Mouse (Mus musculus) midbrain, embryonic 10.5 days (tissue): Measurements from ENCODE around the gene Wdr24. TPM values are rescaled to one million over a fixed set of nuclear protein-coding genes. Genes with fewer than 3 reads are reported as not detected.

Source experiments
- DNase-seq: peaks from one replicate; pipeline ENCODE4 v3.0.0-alpha.2; 2017; ENCODE audit warnings: low spot score
- H3K27ac ChIP-seq: fragments of 300-500 bp; sonication (generic); replicated peaks from 2 replicates; pipeline ENCODE4 v1.5.1; 2016; ENCODE audit warnings: mild to moderate bottlenecking
- H3K27me3 ChIP-seq: fragments of 300-500 bp; sonication (generic); 2 replicates; pipeline ENCODE4 v1.6.1; 2016; ENCODE audit warnings: low read depth, mild to moderate bottlenecking; ENCODE audit not compliant: poor library complexity, severe bottlenecking
- H3K36me3 ChIP-seq: fragments of 300-500 bp; sonication (generic); 2 replicates; pipeline ENCODE4 v1.6.1; 2016; ENCODE audit warnings: mild to moderate bottlenecking, moderate library complexity
- H3K4me1 ChIP-seq: fragments of 300-500 bp; sonication (generic); 2 replicates; pipeline ENCODE4 v1.6.1; 2016
- H3K4me3 ChIP-seq: fragments of 300-500 bp; sonication (generic); 2 replicates; pipeline ENCODE4 v1.5.1; 2016; ENCODE audit warnings: mild to moderate bottlenecking, moderate library complexity
- H3K9me3 ChIP-seq: fragments of 300-500 bp; sonication (generic); replicated peaks from 2 replicates; pipeline ENCODE4 v1.6.1; 2016; ENCODE audit warnings: mild to moderate bottlenecking
- WGBS: fragments of 180-500 bp; shearing (Covaris S2); methylation state at CpG from one replicate; pipeline ENCODE4 v1.1.7; 2016; 5-methylcytosine and 5-hydroxymethylcytosine counted together
- polyA plus RNA-seq: library from polyadenylated mRNA; unstranded; fragments of >200 nt; fragmentation: Nextera tagmentation; extraction: Ambion mirVana; gene quantifications from 2 replicates; pipeline ENCODE4 v1.2.1, GENCODE M21; 2016

Wdr24 gene
- polyA plus RNA-seq, 1 experiment from 2014 or later: 31.7 TPM

DNA sequence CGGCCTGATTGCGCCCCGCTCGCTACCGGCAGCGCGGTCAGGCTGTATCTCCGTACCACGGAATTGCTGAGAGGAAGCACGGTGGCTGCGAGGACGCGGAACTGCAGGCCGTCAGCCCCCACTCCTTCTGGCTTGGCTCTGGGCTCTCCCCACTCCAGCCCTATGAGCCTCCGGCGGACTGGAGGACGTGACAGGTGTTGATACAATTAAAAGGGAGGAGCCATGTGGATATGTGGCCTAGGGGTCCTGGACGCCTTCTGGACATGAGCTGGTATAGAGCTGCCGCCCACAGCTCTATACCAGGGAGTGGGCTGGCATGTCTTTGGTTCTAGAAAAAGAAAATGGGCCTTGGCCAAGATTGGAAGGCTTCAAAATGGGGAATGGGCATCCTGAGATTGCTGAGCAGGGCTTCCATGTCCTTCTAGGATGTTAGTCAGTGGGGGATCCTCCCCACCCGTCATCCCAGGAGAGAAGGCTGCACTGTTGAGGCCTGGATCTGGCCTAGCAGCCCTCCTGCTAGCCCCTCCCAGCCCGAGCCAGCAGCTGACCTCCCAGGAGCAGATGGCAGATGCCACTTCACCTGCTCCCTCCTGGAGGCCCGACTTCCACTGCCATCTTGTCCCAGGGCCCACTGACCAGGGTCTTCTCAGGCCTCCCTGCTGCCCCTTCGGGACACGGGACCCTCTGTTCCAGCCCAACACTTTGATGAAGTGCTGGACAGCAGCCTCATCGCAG, 13.7 kb upstream of the Wdr24 start:
- H3K9me3 ChIP-seq: no peaks in the 10 kb centered on the region
- no peaks in the 10 kb centered on the region for H3K36me3 ChIP-seq
- H3K27ac ChIP-seq: peak overlapping the region; percentile 95
- H3K4me1 ChIP-seq: peaks cover 45% of the 10 kb centered on the region
- H3K27me3 ChIP-seq: peaks cover 63% of the 10 kb centered on the region
- 8% methylated on average over 25 of the region's 25 CpGs for WGBS
- peak overlapping the region; percentile 84 for H3K4me3 ChIP-seq
- no peak for DNase-seq

GRCm38 (mm10) chr17:25810890-25811289, 12.5 kb upstream of the Wdr24 start:
- peak overlapping the region; percentile 84 for H3K4me3 ChIP-seq
- WGBS: 67% methylated on average over 4 of the region's 4 CpGs
- H3K27ac ChIP-seq: no peak overlapping the region
- H3K4me1 ChIP-seq: peaks cover 45% of the 10 kb centered on the region
- no peaks in the 10 kb centered on the region for H3K36me3 ChIP-seq
- H3K27me3 ChIP-seq: peaks cover 67% of the 10 kb centered on the region
- no peak for DNase-seq
- H3K9me3 ChIP-seq: no peaks in the 10 kb centered on the region

DNA sequence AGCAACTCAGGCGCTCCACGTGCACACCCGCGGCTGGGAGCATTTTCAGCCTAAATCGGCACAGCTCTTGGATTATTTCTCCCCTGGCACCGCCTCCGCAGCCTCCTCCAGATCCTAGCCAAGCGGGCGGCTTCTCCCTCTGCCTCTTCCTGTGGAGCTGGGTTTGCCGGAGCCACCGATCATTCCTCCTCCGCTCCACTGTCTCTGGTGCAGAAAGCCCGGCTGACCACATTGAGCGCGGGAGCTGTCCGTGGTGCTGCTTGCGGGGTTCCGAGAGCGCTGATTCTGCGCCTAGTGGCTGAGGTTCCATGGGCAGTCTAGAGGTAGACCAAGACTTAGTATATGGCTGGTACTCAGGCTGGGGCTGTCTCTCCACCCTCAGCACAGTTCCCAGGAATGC, 10.0 kb upstream of the Wdr24 start:
- peak; percentile 84 for DNase-seq
- H3K27ac ChIP-seq: no peak overlapping the region
- H3K27me3 ChIP-seq: peaks cover 78% of the 10 kb centered on the region
- peaks cover 22% of the 10 kb centered on the region for H3K36me3 ChIP-seq
- H3K4me1 ChIP-seq: peaks cover 38% of the 10 kb centered on the region
- 3% methylated on average over 20 of the region's 20 CpGs for WGBS
- no peaks in the 10 kb centered on the region for H3K9me3 ChIP-seq
- peak overlapping the region; percentile 24; the same call in 1 of the 2 replicates for H3K4me3 ChIP-seq

DNA sequence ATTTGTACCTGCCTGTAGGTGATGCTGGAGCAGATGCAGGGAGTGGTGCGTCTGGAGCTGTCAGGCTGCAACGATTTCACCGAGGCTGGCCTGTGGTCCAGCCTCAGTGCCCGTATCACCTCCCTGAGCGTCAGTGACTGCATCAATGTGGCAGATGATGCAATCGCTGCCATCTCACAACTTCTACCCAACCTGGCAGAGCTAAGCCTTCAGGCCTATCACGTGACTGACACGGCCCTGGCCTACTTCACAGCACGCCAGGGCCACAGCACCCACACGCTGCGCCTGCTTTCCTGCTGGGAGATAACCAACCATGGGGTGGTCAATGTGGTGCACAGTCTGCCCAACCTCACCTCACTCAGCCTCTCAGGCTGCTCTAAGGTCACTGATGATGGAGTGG, 5.8 kb upstream of the Wdr24 start:
- WGBS: 83% methylated on average over 11 of the region's 11 CpGs
- Histone ChIP-seq H3K27ac (no peak overlapping the region), H3K4me3 (no peak overlapping the region), H3K27me3 (peaks cover 69% of the 10 kb centered on the region), H3K9me3 (no peaks in the 10 kb centered on the region), H3K4me1 (peaks cover 26% of the 10 kb centered on the region), H3K36me3 (peaks cover 33% of the 10 kb centered on the region)
- DNase-seq: no peak

- peaks cover 58% of the 10 kb centered on the region for H3K27me3 ChIP-seq
- H3K9me3 ChIP-seq: no peaks in the 10 kb centered on the region
- DNase-seq: no peak
- H3K27ac ChIP-seq: peak overlapping the region; percentile 68
- H3K36me3 ChIP-seq: peaks cover 33% of the 10 kb centered on the region
- H3K4me3 ChIP-seq: peak overlapping the region; percentile 45
- peaks cover 26% of the 10 kb centered on the region for H3K4me1 ChIP-seq
- WGBS: 6% methylated on average over 46 of the region's 46 CpGs
Observed at GRCm38 (mm10) chr17:25818851-25819780, 4.3 kb upstream of the Wdr24 start.

- Histone ChIP-seq H3K4me1 (peaks cover 66% of the 10 kb centered on the region), H3K36me3 (peaks cover 39% of the 10 kb centered on the region), H3K27me3 (peaks cover 18% of the 10 kb centered on the region), H3K4me3 (peak overlapping the region; percentile 89), H3K27ac (no peak overlapping the region), H3K9me3 (no peaks in the 10 kb centered on the region)
- no peak for DNase-seq
- WGBS: 77% methylated on average over 17 of the region's 17 CpGs
Observed at GRCm38 (mm10) chr17:25824362-25825142, 1.1 kb downstream of the Wdr24 start.

- Histone ChIP-seq H3K9me3 (no peaks in the 10 kb centered on the region), H3K27me3 (peaks cover 10% of the 10 kb centered on the region), H3K27ac (no peak overlapping the region), H3K4me1 (peaks cover 67% of the 10 kb centered on the region), H3K4me3 (peak overlapping the region; percentile 89), H3K36me3 (peaks cover 43% of the 10 kb centered on the region)
- WGBS: 88% methylated on average over 6 of the region's 6 CpGs
- no peak for DNase-seq
Observed at GRCm38 (mm10) chr17:25825311-25825710, 1.9 kb downstream of the Wdr24 start.

DNA sequence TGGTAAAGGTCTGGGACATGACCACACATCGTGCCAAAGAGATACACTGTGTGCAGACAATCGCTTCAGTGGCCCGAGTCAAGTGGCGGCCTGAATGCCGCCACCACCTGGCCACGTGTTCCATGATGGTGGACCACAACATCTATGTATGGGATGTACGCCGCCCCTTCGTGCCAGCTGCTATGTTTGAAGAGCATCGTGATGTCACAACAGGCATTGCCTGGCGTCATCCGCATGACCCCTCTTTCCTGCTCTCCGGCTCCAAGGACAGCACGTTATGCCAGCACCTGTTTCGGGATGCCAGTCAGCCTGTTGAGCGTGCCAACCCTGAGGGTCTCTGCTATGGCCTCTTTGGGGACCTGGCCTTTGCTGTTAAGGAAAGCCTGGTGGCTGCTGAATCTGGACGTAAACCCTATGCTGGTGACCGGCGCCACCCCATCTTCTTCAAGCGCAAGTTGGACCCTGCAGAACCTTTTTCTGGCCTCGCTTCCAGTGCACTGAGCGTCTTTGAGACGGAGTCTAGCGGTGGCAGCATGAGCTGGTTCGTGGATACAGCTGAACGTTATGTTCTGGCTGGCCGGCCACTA, 2.6 kb downstream of the Wdr24 start:
- peaks cover 50% of the 10 kb centered on the region for H3K36me3 ChIP-seq
- 0 out of 2 replicates have a peak, but pooled peaks cover 3% of the 10 kb centered on the region for H3K27me3 ChIP-seq
- H3K27ac ChIP-seq: no peak overlapping the region
- H3K9me3 ChIP-seq: no peaks in the 10 kb centered on the region
- no peak for DNase-seq
- WGBS: 95% methylated on average over 27 of the region's 27 CpGs
- H3K4me3 ChIP-seq: peak overlapping the region; percentile 89; the same call in 1 of the 2 replicates
- H3K4me1 ChIP-seq: peaks cover 75% of the 10 kb centered on the region

DNA sequence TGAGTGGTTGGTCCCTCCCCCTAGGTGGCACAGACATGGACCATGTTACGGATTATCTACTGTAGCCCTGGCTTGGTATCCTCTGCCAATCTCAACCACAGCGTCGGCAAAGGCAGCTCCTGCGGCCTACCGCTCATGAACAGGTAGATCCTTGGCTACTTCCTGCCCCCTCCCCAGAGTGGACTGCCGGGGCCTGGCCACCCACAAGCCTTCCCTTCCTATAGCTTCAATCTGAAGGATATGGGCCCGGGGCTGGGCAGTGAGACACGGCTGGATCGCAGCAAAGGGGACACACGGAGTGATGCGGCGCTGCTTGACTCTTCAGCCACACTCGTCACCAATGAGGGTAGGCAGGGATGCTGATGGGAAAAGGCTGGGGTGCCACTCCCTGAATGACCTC, 3.6 kb downstream of the Wdr24 start:
- Histone ChIP-seq H3K4me1 (peaks cover 84% of the 10 kb centered on the region), H3K9me3 (no peaks in the 10 kb centered on the region), H3K4me3 (peak overlapping the region; percentile 89; the same call in 1 of the 2 replicates), H3K27ac (no peak overlapping the region), H3K27me3 (no peaks in the 10 kb centered on the region), H3K36me3 (peaks cover 60% of the 10 kb centered on the region)
- 99% methylated on average over 13 of the region's 13 CpGs for WGBS
- DNase-seq: no peak

DNA sequence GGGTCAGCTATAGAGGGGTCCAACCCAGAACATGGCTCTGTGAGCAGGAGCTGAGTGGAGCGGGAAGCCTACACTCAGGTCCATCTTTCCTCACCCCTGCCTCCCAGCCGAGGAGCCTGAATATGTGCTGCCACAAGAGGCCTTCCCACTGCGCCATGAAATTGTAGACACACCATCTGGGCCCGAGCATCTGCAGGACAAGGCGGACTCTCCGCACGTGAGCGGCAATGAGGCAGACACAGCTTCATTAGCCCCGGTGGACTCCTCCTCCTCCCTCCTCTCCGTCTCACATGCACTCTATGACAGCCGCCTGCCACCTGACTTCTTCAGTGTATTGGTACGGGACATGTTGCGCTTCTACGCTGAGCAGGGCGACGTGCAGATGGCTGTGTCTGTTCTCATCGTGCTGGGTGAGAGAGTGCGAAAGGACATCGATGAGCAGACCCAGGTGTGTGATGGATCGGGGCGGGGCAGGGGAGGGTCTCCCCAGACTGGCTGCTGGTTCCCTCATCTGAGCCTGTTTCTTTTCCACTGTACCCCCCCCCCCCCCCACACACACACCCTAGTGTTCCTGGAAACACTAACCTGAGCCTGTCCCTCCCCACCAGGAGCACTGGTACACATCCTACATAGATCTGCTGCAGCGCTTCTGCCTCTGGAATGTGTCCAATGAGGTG, 4.3 kb downstream of the Wdr24 start:
- H3K27ac ChIP-seq: peak overlapping the region; percentile 95; the same call in 1 of the 2 replicates
- no peak for DNase-seq
- H3K4me1 ChIP-seq: peaks cover 86% of the 10 kb centered on the region
- H3K27me3 ChIP-seq: no peaks in the 10 kb centered on the region
- WGBS: 94% methylated on average over 22 of the region's 22 CpGs
- no peaks in the 10 kb centered on the region for H3K9me3 ChIP-seq
- peak overlapping the region; percentile 89 for H3K4me3 ChIP-seq
- peaks cover 60% of the 10 kb centered on the region for H3K36me3 ChIP-seq

DNA sequence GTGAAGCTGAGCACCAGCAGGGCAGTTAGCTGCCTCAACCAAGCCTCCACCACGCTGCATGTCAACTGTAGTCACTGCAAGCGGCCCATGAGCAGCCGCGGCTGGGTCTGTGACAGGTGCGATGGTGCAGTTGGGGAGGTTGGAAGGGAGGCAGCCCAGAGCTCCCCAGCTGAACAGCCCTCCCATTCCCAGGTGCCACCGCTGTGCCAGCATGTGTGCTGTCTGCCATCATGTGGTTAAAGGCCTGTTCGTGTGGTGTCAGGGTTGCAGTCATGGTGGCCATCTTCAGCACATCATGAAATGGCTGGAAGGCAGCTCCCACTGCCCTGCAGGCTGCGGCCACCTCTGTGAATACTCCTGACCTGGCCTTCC, 4.8 kb downstream of the Wdr24 start:
- Histone ChIP-seq H3K9me3 (no peaks in the 10 kb centered on the region), H3K36me3 (peaks cover 60% of the 10 kb centered on the region), H3K4me3 (peak overlapping the region; percentile 89), H3K4me1 (peaks cover 84% of the 10 kb centered on the region), H3K27ac (peak overlapping the region; percentile 95), H3K27me3 (no peaks in the 10 kb centered on the region)
- no peak for DNase-seq
- WGBS: 83% methylated on average over 8 of the region's 8 CpGs
